Mouse (Mus musculus): ENCODE measurements around the gene Acsl1. TPM values are rescaled to one million over a fixed set of nuclear protein-coding genes. Genes with fewer than 3 reads are reported as not detected.

Acsl1 gene
- polyA plus RNA-seq, 1 experiment from 2014 or later, result 8.4 TPM

DNA sequence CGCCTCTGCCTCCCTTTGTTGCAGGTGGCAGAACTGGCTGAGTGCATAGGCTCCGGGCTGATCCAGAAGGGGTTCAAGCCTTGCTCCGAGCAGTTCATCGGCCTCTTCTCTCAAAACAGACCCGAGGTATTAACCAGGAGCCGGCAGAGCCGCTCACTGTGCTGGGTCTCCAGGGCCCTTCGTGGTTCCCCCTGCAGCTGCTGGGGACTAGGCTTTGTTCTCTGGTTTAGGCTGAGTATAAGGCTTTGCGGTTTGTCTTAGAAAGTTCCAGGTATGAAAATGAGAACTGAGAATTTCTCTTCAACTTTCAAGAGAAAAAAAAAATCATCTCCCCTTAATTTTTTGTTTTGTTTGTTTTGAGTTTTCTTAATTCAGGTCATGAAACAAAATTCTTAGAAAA, 40.5 kb downstream of the Acsl1 start:
- H3K4me3 ChIP-seq (replicated peaks), result no peak overlapping the region
- no peak overlapping the region for H3K4me2 ChIP-seq
- H3K9ac ChIP-seq (replicated peaks), result no peak overlapping the region
- H3K36me3 ChIP-seq, result no peaks in the 10 kb centered on the region
- 75% methylated on average over 9 of the region's 9 CpGs for WGBS
- no peaks in the 10 kb centered on the region for H3K27me3 ChIP-seq
- no peaks in the 10 kb centered on the region for H3K9me3 ChIP-seq
- H3K27ac ChIP-seq, result no peak overlapping the region
- ATAC-seq (ENCODE audit: insufficient number of reproducible peaks, insufficient read depth, low FRiP score, low TSS enrichment, low read depth), result no peak
- H3K4me1 ChIP-seq (replicated peaks), result peaks cover 8% of the 10 kb centered on the region

GRCm38 (mm10) chr8:46512538-46512937, 41.7 kb downstream of the Acsl1 start:
- Histone ChIP-seq H3K4me1 (replicated peaks) (peaks cover 8% of the 10 kb centered on the region), H3K36me3 (no peaks in the 10 kb centered on the region), H3K27me3 (no peaks in the 10 kb centered on the region), H3K4me2 (no peak overlapping the region), H3K9ac (replicated peaks) (no peak overlapping the region), H3K27ac (no peak overlapping the region), H3K4me3 (replicated peaks) (no peak overlapping the region), H3K9me3 (no peaks in the 10 kb centered on the region)
- WGBS, result 66% methylated on average over 8 of the region's 8 CpGs
- no peak for ATAC-seq (ENCODE audit: insufficient number of reproducible peaks, insufficient read depth, low FRiP score, low TSS enrichment, low read depth)

DNA sequence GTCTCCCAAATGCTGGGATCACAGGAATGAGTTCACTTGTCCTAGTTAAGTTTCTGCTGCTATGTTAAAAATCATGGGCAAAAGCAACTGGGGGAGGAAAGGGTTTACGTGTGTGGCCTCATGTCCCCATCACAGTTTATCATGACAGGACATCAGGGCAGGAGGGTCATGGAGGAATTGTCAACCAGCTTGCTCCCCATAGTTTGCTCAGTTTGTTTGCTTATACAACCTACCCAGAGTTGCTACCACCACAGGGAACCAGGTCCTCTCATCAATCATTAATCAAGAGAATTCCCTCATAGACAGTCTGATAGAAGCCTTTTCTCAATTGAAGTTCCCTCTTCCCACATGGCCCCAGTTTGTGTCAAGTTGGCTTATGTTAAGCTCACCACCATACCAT, 43.2 kb downstream of the Acsl1 start:
- H3K4me3 ChIP-seq (replicated peaks), result no peak overlapping the region
- 97% methylated on average over 1 of the region's 1 CpGs for WGBS
- H3K4me2 ChIP-seq, result no peak overlapping the region
- no peak for ATAC-seq (ENCODE audit: insufficient number of reproducible peaks, insufficient read depth, low FRiP score, low TSS enrichment, low read depth)
- no peak overlapping the region for H3K9ac ChIP-seq (replicated peaks)
- peaks cover 2% of the 10 kb centered on the region; the same call in 1 of the 2 replicates for H3K36me3 ChIP-seq
- no peaks in the 10 kb centered on the region for H3K9me3 ChIP-seq
- no peaks in the 10 kb centered on the region for H3K27me3 ChIP-seq
- no peak overlapping the region for H3K27ac ChIP-seq
- H3K4me1 ChIP-seq (replicated peaks), result peaks cover 3% of the 10 kb centered on the region

GRCm38 (mm10) chr8:46520667-46521066, 49.8 kb downstream of the Acsl1 start:
- H3K4me3 ChIP-seq (replicated peaks), result no peak overlapping the region
- 82% methylated on average over 6 of the region's 6 CpGs for WGBS
- peaks cover 3% of the 10 kb centered on the region; the same call in 1 of the 2 replicates for H3K36me3 ChIP-seq
- H3K9me3 ChIP-seq, result no peaks in the 10 kb centered on the region
- H3K4me2 ChIP-seq, result no peak overlapping the region
- no peaks in the 10 kb centered on the region for H3K27me3 ChIP-seq
- no peak overlapping the region for H3K27ac ChIP-seq
- H3K4me1 ChIP-seq (replicated peaks), result no peaks in the 10 kb centered on the region
- no peak for ATAC-seq (ENCODE audit: insufficient number of reproducible peaks, insufficient read depth, low FRiP score, low TSS enrichment, low read depth)
- H3K9ac ChIP-seq (replicated peaks), result no peak overlapping the region

DNA sequence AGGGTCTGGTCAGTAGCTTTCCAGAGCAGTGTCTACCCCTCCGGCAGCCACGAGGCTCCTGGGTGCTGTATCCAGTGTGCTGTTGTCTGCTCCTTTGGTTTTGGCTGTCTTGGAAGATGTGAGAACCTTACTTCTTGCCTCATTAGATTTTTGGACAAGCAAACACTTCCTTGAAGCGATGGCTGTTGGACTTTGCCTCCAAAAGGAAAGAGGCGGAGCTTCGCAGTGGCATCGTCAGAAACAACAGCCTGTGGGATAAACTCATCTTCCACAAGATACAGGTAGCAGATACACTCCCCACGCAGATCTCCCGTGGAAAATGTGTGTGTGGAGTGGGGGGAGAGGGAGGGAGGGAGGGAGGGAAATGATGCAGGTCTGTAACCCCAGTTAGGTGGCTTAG, 55.3 kb downstream of the Acsl1 start:
- H3K4me3 ChIP-seq (replicated peaks), result no peak overlapping the region
- no peaks in the 10 kb centered on the region for H3K9me3 ChIP-seq
- H3K36me3 ChIP-seq, result no peaks in the 10 kb centered on the region
- H3K27me3 ChIP-seq, result no peaks in the 10 kb centered on the region
- no peak overlapping the region for H3K27ac ChIP-seq
- H3K4me1 ChIP-seq (replicated peaks), result peaks cover 7% of the 10 kb centered on the region; the same call in 1 of the 2 replicates
- no peak for ATAC-seq (ENCODE audit: insufficient number of reproducible peaks, insufficient read depth, low FRiP score, low TSS enrichment, low read depth)
- WGBS, result 84% methylated on average over 8 of the region's 8 CpGs
- H3K4me2 ChIP-seq, result no peak overlapping the region
- no peak overlapping the region for H3K9ac ChIP-seq (replicated peaks)

DNA sequence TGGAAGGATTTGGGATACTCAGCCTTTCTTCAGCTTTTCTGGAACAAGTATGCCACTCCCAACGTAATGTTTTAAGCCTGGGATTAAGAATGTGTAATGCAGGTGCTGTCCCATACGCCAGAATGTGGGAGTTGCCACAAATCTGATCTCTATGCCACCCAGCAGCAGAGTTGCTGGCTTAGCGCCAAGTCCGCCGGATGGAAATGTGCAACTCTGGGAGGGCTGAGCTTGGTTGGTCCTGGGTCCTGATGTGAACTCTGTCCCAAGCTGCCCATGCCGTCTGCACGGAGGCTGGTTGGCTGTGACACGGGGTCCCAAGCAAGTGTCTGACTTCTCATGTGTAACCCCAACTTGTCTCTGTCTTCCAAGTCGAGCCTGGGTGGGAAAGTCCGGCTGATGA, 56.0 kb downstream of the Acsl1 start:
- no peak overlapping the region for H3K4me2 ChIP-seq
- H3K9ac ChIP-seq (replicated peaks), result no peak overlapping the region
- 75% methylated on average over 10 of the region's 10 CpGs for WGBS
- ATAC-seq (ENCODE audit: insufficient number of reproducible peaks, insufficient read depth, low FRiP score, low TSS enrichment, low read depth), result no peak
- peaks cover 7% of the 10 kb centered on the region; the same call in 1 of the 2 replicates for H3K4me1 ChIP-seq (replicated peaks)
- H3K27ac ChIP-seq, result no peak overlapping the region
- H3K27me3 ChIP-seq, result no peaks in the 10 kb centered on the region
- H3K36me3 ChIP-seq, result no peaks in the 10 kb centered on the region
- no peaks in the 10 kb centered on the region for H3K9me3 ChIP-seq
- no peak overlapping the region for H3K4me3 ChIP-seq (replicated peaks)

- ATAC-seq (ENCODE audit: insufficient number of reproducible peaks, insufficient read depth, low FRiP score, low TSS enrichment, low read depth), result no peak
Observed at GRCm38 (mm10) chr8:46529508-46529907, 58.7 kb downstream of the Acsl1 start.

DNA sequence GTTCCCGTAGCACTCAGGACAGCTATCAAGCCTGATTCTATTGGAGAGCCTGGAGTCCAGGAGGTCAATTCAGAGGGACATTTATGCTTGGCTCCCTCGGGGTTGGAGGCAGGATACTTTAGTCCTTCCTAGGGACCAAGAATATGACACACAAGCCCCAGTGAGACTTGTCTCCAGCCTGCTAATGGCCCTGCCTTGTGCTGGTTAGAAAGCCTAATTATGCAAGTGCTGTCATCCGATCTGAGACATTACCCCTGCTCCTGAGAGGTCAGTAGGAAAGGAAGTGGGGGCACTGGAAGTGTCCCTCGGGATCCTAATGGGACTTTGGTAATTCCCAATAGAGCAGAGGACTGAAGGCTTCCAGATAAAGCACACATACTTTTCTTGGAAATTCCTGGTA, 59.7 kb downstream of the Acsl1 start:
- Histone ChIP-seq H3K27me3 (no peaks in the 10 kb centered on the region), H3K4me2 (no peak overlapping the region), H3K4me3 (replicated peaks) (no peak overlapping the region), H3K27ac (no peak overlapping the region), H3K9me3 (no peaks in the 10 kb centered on the region), H3K36me3 (no peaks in the 10 kb centered on the region), H3K9ac (replicated peaks) (no peak overlapping the region), H3K4me1 (replicated peaks) (peaks cover 7% of the 10 kb centered on the region; the same call in 1 of the 2 replicates)
- ATAC-seq (ENCODE audit: insufficient number of reproducible peaks, insufficient read depth, low FRiP score, low TSS enrichment, low read depth), result no peak
- 19% methylated on average over 4 of the region's 4 CpGs for WGBS

More at GRCm38 (mm10) chr8:46529508-46529907, 58.7 kb downstream of the Acsl1 start:
- Histone ChIP-seq H3K36me3 (no peaks in the 10 kb centered on the region), H3K4me3 (replicated peaks) (no peak overlapping the region), H3K27me3 (no peaks in the 10 kb centered on the region), H3K9me3 (no peaks in the 10 kb centered on the region), H3K4me1 (replicated peaks) (peaks cover 7% of the 10 kb centered on the region; the same call in 1 of the 2 replicates), H3K27ac (no peak overlapping the region), H3K9ac (replicated peaks) (no peak overlapping the region), H3K4me2 (no peak overlapping the region)
- WGBS, result 81% methylated on average over 4 of the region's 4 CpGs

DNA sequence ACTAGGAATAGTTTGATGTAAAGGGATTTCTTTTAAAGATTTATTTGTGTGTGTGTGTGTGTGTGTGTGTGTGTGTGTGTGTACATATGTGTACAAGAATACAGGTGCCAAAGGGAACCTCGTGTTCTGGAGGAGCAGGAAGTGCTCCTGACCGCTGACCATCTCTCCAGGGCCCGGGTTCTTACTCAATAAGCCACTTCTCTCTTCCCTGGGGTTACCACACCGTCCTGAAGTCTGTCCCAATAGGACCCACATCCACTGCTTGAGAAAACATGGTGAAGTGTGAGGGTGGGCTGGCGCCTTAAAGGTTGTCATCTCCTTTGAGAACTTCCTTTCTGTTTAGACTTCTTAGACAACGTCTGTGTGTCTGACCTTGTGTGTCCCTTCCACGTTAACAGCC, 63.1 kb downstream of the Acsl1 start:
- Histone ChIP-seq H3K4me2 (no peak overlapping the region), H3K4me3 (replicated peaks) (no peak overlapping the region), H3K9ac (replicated peaks) (no peak overlapping the region), H3K27me3 (no peaks in the 10 kb centered on the region), H3K27ac (no peak overlapping the region), H3K9me3 (no peaks in the 10 kb centered on the region), H3K4me1 (replicated peaks) (peaks cover 12% of the 10 kb centered on the region; the same call in 1 of the 2 replicates), H3K36me3 (no peaks in the 10 kb centered on the region)
- no peak for ATAC-seq (ENCODE audit: insufficient number of reproducible peaks, insufficient read depth, low FRiP score, low TSS enrichment, low read depth)
- 90% methylated on average over 7 of the region's 7 CpGs for WGBS

DNA sequence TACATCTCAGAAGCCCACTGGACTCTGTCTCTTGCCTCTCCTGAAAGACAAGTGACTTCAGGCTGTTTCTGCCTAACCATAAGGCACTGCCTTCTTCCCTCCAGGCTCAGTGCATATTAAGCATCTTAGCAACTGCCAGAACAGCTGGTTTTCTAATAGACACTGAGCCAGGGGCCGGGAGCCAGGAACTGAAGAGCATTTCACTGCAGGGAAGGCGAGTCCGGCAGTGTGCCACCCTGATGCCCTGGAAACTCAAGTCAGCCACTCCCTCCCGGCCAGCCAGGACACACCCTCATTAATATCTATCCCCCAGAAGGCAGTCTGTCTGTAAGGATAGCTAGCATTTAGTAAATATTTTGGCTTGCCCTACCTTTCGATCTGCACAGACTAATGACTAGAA, 68.9 kb downstream of the Acsl1 start:
- no peaks in the 10 kb centered on the region for H3K36me3 ChIP-seq
- no peak overlapping the region for H3K4me3 ChIP-seq (replicated peaks)
- H3K27ac ChIP-seq, result peak overlapping the region; percentile 35; the same call in 1 of the 2 replicates
- H3K9ac ChIP-seq (replicated peaks), result no peak overlapping the region
- no peaks in the 10 kb centered on the region for H3K9me3 ChIP-seq
- H3K4me2 ChIP-seq, result no peak overlapping the region
- no peaks in the 10 kb centered on the region for H3K27me3 ChIP-seq
- H3K4me1 ChIP-seq (replicated peaks), result peaks cover 20% of the 10 kb centered on the region; the same call in 1 of the 2 replicates
- WGBS, result 48% methylated on average over 5 of the region's 5 CpGs
- ATAC-seq (ENCODE audit: insufficient number of reproducible peaks, insufficient read depth, low FRiP score, low TSS enrichment, low read depth), result no peak

DNA sequence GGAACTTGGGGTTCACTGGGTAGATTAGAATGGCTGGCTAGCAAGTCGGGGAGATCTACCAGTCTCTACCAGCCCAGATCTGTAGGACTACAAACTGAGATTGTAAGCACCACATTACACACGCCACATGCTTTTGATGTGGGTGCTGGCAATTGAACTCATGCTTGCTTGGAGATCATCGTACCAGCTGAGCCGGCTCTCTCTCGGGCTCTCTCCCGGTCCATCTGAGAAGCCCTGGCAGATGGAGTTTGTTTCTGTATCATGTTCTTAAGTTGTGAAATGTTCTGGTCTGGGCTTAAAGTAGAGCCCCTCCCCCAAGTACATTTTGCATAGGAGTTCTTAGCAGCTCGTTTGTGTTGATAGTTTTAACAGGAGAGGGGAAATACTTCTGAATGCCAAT, 72.4 kb downstream of the Acsl1 start:
- no peak overlapping the region for H3K9ac ChIP-seq (replicated peaks)
- H3K4me1 ChIP-seq (replicated peaks), result peaks cover 14% of the 10 kb centered on the region; the same call in 1 of the 2 replicates
- H3K27ac ChIP-seq, result no peak overlapping the region
- H3K4me2 ChIP-seq, result no peak overlapping the region
- H3K27me3 ChIP-seq, result no peaks in the 10 kb centered on the region
- no peaks in the 10 kb centered on the region for H3K9me3 ChIP-seq
- no peak overlapping the region for H3K4me3 ChIP-seq (replicated peaks)
- ATAC-seq (ENCODE audit: insufficient number of reproducible peaks, insufficient read depth, low FRiP score, low TSS enrichment, low read depth), result no peak
- no peaks in the 10 kb centered on the region for H3K36me3 ChIP-seq
- 81% methylated on average over 7 of the region's 7 CpGs for WGBS

- Histone ChIP-seq H3K27ac (no peak overlapping the region), H3K4me3 (replicated peaks) (no peak overlapping the region)
- no peak for ATAC-seq (ENCODE audit: insufficient number of reproducible peaks, insufficient read depth, low FRiP score, low TSS enrichment, low read depth)
Observed at GRCm38 (mm10) chr8:46543662-46544061, 72.8 kb downstream of the Acsl1 start.

More at GRCm38 (mm10) chr8:46543662-46544061, 72.8 kb downstream of the Acsl1 start:
- no peak overlapping the region for H3K4me2 ChIP-seq
- no peaks in the 10 kb centered on the region for H3K9me3 ChIP-seq
- H3K4me1 ChIP-seq (replicated peaks), result peaks cover 14% of the 10 kb centered on the region; the same call in 1 of the 2 replicates
- no peak overlapping the region for H3K9ac ChIP-seq (replicated peaks)
- H3K27me3 ChIP-seq, result no peaks in the 10 kb centered on the region
- no peaks in the 10 kb centered on the region for H3K36me3 ChIP-seq
- WGBS, result 75% methylated on average over 6 of the region's 6 CpGs

Measured in limb, embryonic 12.5 days (tissue).